In the genomic region with DNA sequence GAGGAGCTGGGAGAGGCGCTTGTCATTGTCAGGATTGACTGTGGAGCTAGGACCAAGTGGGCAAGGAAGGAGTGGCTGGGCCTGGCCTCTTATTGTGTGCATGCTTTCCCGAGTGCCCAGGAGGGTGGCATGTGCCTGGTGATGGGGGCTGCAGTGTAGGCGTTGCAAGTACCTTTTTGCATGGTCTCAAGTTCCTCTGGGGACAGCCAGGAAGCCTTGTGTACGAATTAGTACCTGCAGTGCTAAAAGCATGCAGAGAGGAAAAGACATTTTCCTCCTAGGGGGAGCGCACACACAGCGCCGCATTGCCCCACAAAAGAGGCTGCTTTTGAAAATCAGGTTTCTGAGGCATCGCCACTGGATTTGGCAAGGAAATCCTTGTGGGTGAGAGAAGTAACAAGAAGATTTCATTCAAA, we compare ENCODE assay signal across 8 mouse cellular contexts. TPM values are rescaled to one million over a fixed set of nuclear protein-coding genes. Genes with fewer than 3 reads are reported as not detected.
DNase-seq lines count a peak whose midpoint lies in the region; ATAC-seq and TF ChIP-seq lines count a peak whose summit lies in the region.

No protein-coding gene starts in this region.

- peak overlapping the region; percentile 97 for H3K27ac ChIP-seq in layer of hippocampus, adult 2 months
- peak overlapping the region; percentile 66; the same call in 1 of the 2 replicates for H3K27ac ChIP-seq in embryonic facial prominence, embryonic 11.5 days (replicated peaks; ENCODE audit: low read depth, low read length)
- H3K27ac ChIP-seq in intestine, embryonic 14.5 days (ENCODE audit: low read depth): no peak overlapping the region
- H3K27ac ChIP-seq in midbrain, embryonic 16.5 days (ENCODE audit: low read length): peak overlapping the region; percentile 100

- H3K9me3 ChIP-seq in embryonic facial prominence, embryonic 11.5 days (replicated peaks; ENCODE audit: control insufficient read depth, low read length): no peaks in the 10 kb centered on the region
- no peaks in the 10 kb centered on the region for H3K9me3 ChIP-seq in intestine, embryonic 14.5 days (ENCODE audit: control insufficient read depth, low read length)
- no peaks in the 10 kb centered on the region for H3K9me3 ChIP-seq in midbrain, embryonic 16.5 days (replicated peaks; ENCODE audit: control insufficient read depth, low read length, poor library complexity, severe bottlenecking)

- peak overlapping the region; percentile 95 for H3K4me2 ChIP-seq in embryonic facial prominence, embryonic 11.5 days (ENCODE audit: low read depth, low read length)
- H3K4me2 ChIP-seq in intestine, embryonic 14.5 days (ENCODE audit: low read length): peak overlapping the region; percentile 81
- peak overlapping the region; percentile 78 for H3K4me2 ChIP-seq in midbrain, embryonic 16.5 days (ENCODE audit: low read length)

- H3K27me3 ChIP-seq in embryonic facial prominence, embryonic 11.5 days (ENCODE audit: control insufficient read depth, insufficient read depth, low read length): no peaks in the 10 kb centered on the region
- H3K27me3 ChIP-seq in intestine, embryonic 14.5 days (replicated peaks; ENCODE audit: control insufficient read depth, insufficient read depth, low read length): peaks cover 14% of the 10 kb centered on the region; the same call in 1 of the 2 replicates
- no peaks in the 10 kb centered on the region for H3K27me3 ChIP-seq in midbrain, embryonic 16.5 days (ENCODE audit: control insufficient read depth, insufficient read depth, low read depth, low read length)

- H3K36me3 ChIP-seq in embryonic facial prominence, embryonic 11.5 days (replicated peaks; ENCODE audit: control insufficient read depth, insufficient read depth, low read depth, low read length): no peaks in the 10 kb centered on the region
- H3K36me3 ChIP-seq in intestine, embryonic 14.5 days (ENCODE audit: control insufficient read depth, insufficient read depth, low read length): no peaks in the 10 kb centered on the region
- peaks cover 6% of the 10 kb centered on the region; the same call in 1 of the 2 replicates for H3K36me3 ChIP-seq in midbrain, embryonic 16.5 days (ENCODE audit: control insufficient read depth, insufficient read depth, low read length)

- H3K4me1 ChIP-seq in embryonic facial prominence, embryonic 11.5 days (ENCODE audit: control insufficient read depth, insufficient read depth, low read length): no peaks in the 10 kb centered on the region
- peaks cover 3% of the 10 kb centered on the region; the same call in 1 of the 2 replicates for H3K4me1 ChIP-seq in intestine, embryonic 14.5 days (replicated peaks; ENCODE audit: control insufficient read depth, insufficient read depth, low read length)
- H3K4me1 ChIP-seq in midbrain, embryonic 16.5 days (ENCODE audit: control insufficient read depth, insufficient read depth, low read length): peaks cover 42% of the 10 kb centered on the region

- WGBS in embryonic facial prominence, embryonic 11.5 days: 1% methylated on average over 8 of the region's 8 CpGs
- 6% methylated on average over 8 of the region's 8 CpGs for WGBS in intestine, embryonic 14.5 days
- 0% methylated on average over 8 of the region's 8 CpGs for WGBS in midbrain, embryonic 16.5 days

- peak overlapping the region; percentile 76 for H3K9ac ChIP-seq in embryonic facial prominence, embryonic 11.5 days (replicated peaks; ENCODE audit: low read length)
- peak overlapping the region; percentile 45 for H3K9ac ChIP-seq in intestine, embryonic 14.5 days (ENCODE audit: low read length)
- H3K9ac ChIP-seq in midbrain, embryonic 16.5 days (ENCODE audit: low read depth, low read length): peak overlapping the region; percentile 100

- H3K4me3 ChIP-seq in layer of hippocampus, adult 2 months: peak overlapping the region; percentile 76
- peak overlapping the region; percentile 67 for H3K4me3 ChIP-seq in embryonic facial prominence, embryonic 11.5 days (ENCODE audit: low read depth, low read length)
- peak overlapping the region; percentile 49 for H3K4me3 ChIP-seq in intestine, embryonic 14.5 days (ENCODE audit: low read depth, low read length)
- peak overlapping the region; percentile 93 for H3K4me3 ChIP-seq in midbrain, embryonic 16.5 days (ENCODE audit: low read depth, low read length)

- DNase-seq in layer of hippocampus, adult 2 months (ENCODE audit: low spot score in 2 of 2): no peak
- DNase-seq in layer of hippocampus, adult 8-10 months (ENCODE audit: low spot score in 2 of 2): no peak
- DNase-seq in embryonic facial prominence, embryonic 11.5 days (ENCODE audit: low spot score): peak; percentile 32
- no peak for DNase-seq in intestine, embryonic 14.5 days (ENCODE audit: low spot score)
- no peak for DNase-seq in thymus, postnatal 25 days
- no peak for DNase-seq in spleen, postnatal 36 days (ENCODE audit: low spot score in 2 of 2)
- no peak for DNase-seq in kidney, postnatal 10 days

- peak; percentile 73 for ATAC-seq in embryonic facial prominence, embryonic 11.5 days (replicated peaks; ENCODE audit: insufficient number of reproducible peaks, low FRiP score, low TSS enrichment, low read depth)
- ATAC-seq in intestine, embryonic 14.5 days (replicated peaks; ENCODE audit: low FRiP score, low TSS enrichment, low read depth): 0 out of 2 replicates have a peak, but pooled peaks have one; percentile 9
- ATAC-seq in midbrain, embryonic 16.5 days: peak; percentile 75

- TF ChIP-seq CTCF in layer of hippocampus, adult 2 months (conservative IDR thresholded peaks at IDR 0.05): peak; percentile 24

RNA-seq across cellular contexts. Expression of gene Dclk1, which starts 0.9 kb away (rescaled TPM):
- total RNA-seq in layer of hippocampus, adult 2 months (2021): 100 to 1,000 TPM; 569 to 585 TPM
- 100 to 1,000 TPM; 509 to 592 (median 551) TPM for total RNA-seq in layer of hippocampus, adult 8-10 months (2022)
- polyA plus RNA-seq in embryonic facial prominence, embryonic 11.5 days (2014; fragmentation: Nextera tagmentation; extraction: Ambion mirVana): 32.9 and 37.8 TPM in 2 replicates
- polyA plus RNA-seq in intestine, embryonic 14.5 days (2014; fragmentation: Nextera tagmentation; extraction: Ambion mirVana): 14.2 and 15.5 TPM in 2 replicates
- 293 and 328 TPM in 2 replicates for polyA plus RNA-seq in midbrain, embryonic 16.5 days (2015; fragmentation: Nextera tagmentation; extraction: Ambion mirVana)

Comparison
In these comparisons a context has a peak if more than half of its experiments do, and no peak if none do; other contexts are left out.
1. ATAC-seq: peak in every context shown above with its lines; median percentile 75 in midbrain, embryonic 16.5 days; 73 in embryonic facial prominence, embryonic 11.5 days; 9 in intestine, embryonic 14.5 days.
2. H3K9ac ChIP-seq: peak in every context shown above with its lines; median percentile 100 in midbrain, embryonic 16.5 days; 76 in embryonic facial prominence, embryonic 11.5 days; 45 in intestine, embryonic 14.5 days.